Mouse (Mus musculus) kidney, embryonic 14.5 days (tissue): ENCODE data around the gene Plxnb1. TPM values are rescaled to one million over a fixed set of nuclear protein-coding genes. Genes with fewer than 3 reads are reported as not detected.

Source experiments
- ATAC-seq: fragments of 200-750 bp; cut with Nextera tagmentation; 2 replicates; pipeline ENCODE4 v1.8.0; 2017; ENCODE audit warnings: moderate number of reproducible peaks, mild to moderate bottlenecking, moderate TSS enrichment, moderate library complexity; ENCODE audit not compliant: low FRiP score, low TSS enrichment
- H3K27ac ChIP-seq: fragments of 300-500 bp; sonication (generic); 2 replicates; pipeline ENCODE4 v1.5.1; 2014; ENCODE audit warnings: low read depth, mild to moderate bottlenecking, low read length, moderate library complexity, mixed read lengths
- H3K27me3 ChIP-seq: fragments of 300-500 bp; sonication (generic); 2 replicates; pipeline ENCODE4 v1.6.1; 2014; ENCODE audit warnings: mild to moderate bottlenecking, low read length; ENCODE audit not compliant: control insufficient read depth, insufficient read depth
- H3K36me3 ChIP-seq: fragments of 300-500 bp; sonication (generic); 2 replicates; pipeline ENCODE4 v1.6.1; 2014; ENCODE audit warnings: low read length, mixed read lengths; ENCODE audit not compliant: control insufficient read depth, insufficient read depth
- H3K4me1 ChIP-seq: fragments of 300-500 bp; sonication (generic); 2 replicates; pipeline ENCODE4 v1.6.1; 2014; ENCODE audit warnings: low read length, mixed read lengths; ENCODE audit not compliant: control insufficient read depth, insufficient read depth
- H3K4me2 ChIP-seq: fragments of 300-500 bp; sonication (generic); replicated peaks from 2 replicates; pipeline ENCODE4 v1.6.1; 2014; ENCODE audit warnings: low read depth, mild to moderate bottlenecking, low read length
- H3K4me3 ChIP-seq: fragments of 300-500 bp; sonication (generic); 2 replicates; pipeline ENCODE4 v1.5.1; 2014; ENCODE audit warnings: mild to moderate bottlenecking, low read length
- H3K9ac ChIP-seq: fragments of 300-500 bp; sonication (generic); 2 replicates; pipeline ENCODE4 v1.6.1; 2014; ENCODE audit warnings: low read depth, mild to moderate bottlenecking, low read length, moderate library complexity
- H3K9me3 ChIP-seq: fragments of 300-500 bp; sonication (generic); 2 replicates; pipeline ENCODE4 v1.6.1; 2016; ENCODE audit warnings: low read length; ENCODE audit not compliant: control insufficient read depth
- WGBS: fragments of 180-500 bp; shearing (Covaris S2); extraction: QIAGEN DNeasy Blood & Tissue Kit; methylation state at CpG from one replicate; pipeline ENCODE4 v1.1.7; 2014; 5-methylcytosine and 5-hydroxymethylcytosine counted together
- polyA plus RNA-seq: library from polyadenylated mRNA; unstranded; fragments of >200 nt; fragmentation: Nextera tagmentation; extraction: Ambion mirVana; gene quantifications from 2 replicates; pipeline ENCODE4 v1.2.1, GENCODE M21; 2014

Plxnb1 gene
- polyA plus RNA-seq, 1 experiment from 2014 or later, result 17.0 TPM

GRCm38 (mm10) chr9:109059136-109059903 is 35.9 kb upstream of the Plxnb1 start, which contains the start of gene Trex1:
Gene Trex1 (minus strand): TSS chr9:109059734.
- H3K36me3 ChIP-seq, result peaks cover 61% of the 10 kb centered on the region
- no peaks in the 10 kb centered on the region for H3K9me3 ChIP-seq
- H3K27ac ChIP-seq, result peak within 1 kb of the TSS; percentile 90; the same call in 1 of the 2 replicates
- H3K4me2 ChIP-seq, result peak within 1 kb of the TSS; percentile 50
- peak within 1 kb of the TSS; percentile 62 for H3K9ac ChIP-seq
- H3K4me3 ChIP-seq, result peak within 1 kb of the TSS; percentile 36
- peaks cover 14% of the 10 kb centered on the region; the same call in 1 of the 2 replicates for H3K4me1 ChIP-seq
- 16% methylated on average over 15 of the region's 15 CpGs for WGBS
- H3K27me3 ChIP-seq, result no peaks in the 10 kb centered on the region
- ATAC-seq, result peak; percentile 79

GRCm38 (mm10) chr9:109060184-109060897 is 34.8 kb upstream of the Plxnb1 start:
- Histone ChIP-seq H3K27me3 (no peaks in the 10 kb centered on the region), H3K4me1 (peaks cover 8% of the 10 kb centered on the region; the same call in 1 of the 2 replicates), H3K4me2 (no peak overlapping the region), H3K9me3 (no peaks in the 10 kb centered on the region), H3K4me3 (no peak overlapping the region), H3K9ac (no peak overlapping the region), H3K27ac (peak overlapping the region; percentile 90; the same call in 1 of the 2 replicates), H3K36me3 (peaks cover 71% of the 10 kb centered on the region)
- 0 out of 2 replicates have a peak, but pooled peaks have one; percentile 0 for ATAC-seq
- 92% methylated on average over 16 of the region's 16 CpGs for WGBS

GRCm38 (mm10) chr9:109060898-109061295 is 34.3 kb upstream of the Plxnb1 start:
- no peak overlapping the region for H3K4me3 ChIP-seq
- no peak overlapping the region for H3K9ac ChIP-seq
- H3K4me2 ChIP-seq, result no peak overlapping the region
- H3K9me3 ChIP-seq, result no peaks in the 10 kb centered on the region
- no peak overlapping the region for H3K27ac ChIP-seq
- WGBS, result 89% methylated on average over 5 of the region's 5 CpGs
- peaks cover 4% of the 10 kb centered on the region; the same call in 1 of the 2 replicates for H3K4me1 ChIP-seq
- H3K36me3 ChIP-seq, result peaks cover 76% of the 10 kb centered on the region
- ATAC-seq, result no peak
- no peaks in the 10 kb centered on the region for H3K27me3 ChIP-seq

GRCm38 (mm10) chr9:109068095-109068735 is 27.0 kb upstream of the Plxnb1 start:
- no peak for ATAC-seq
- WGBS, result 91% methylated on average over 3 of the region's 3 CpGs

GRCm38 (mm10) chr9:109073661-109074573 is 21.3 kb upstream of the Plxnb1 start, which contains the start of gene Atrip:
Gene Atrip (minus strand): TSS chr9:109074124.
- peak within 1 kb of the TSS; percentile 83 for H3K4me2 ChIP-seq
- WGBS, result under 1% methylated on average over 57 of the region's 57 CpGs
- no peaks in the 10 kb centered on the region for H3K9me3 ChIP-seq
- H3K27ac ChIP-seq, result peak within 1 kb of the TSS; percentile 34; the same call in 1 of the 2 replicates
- H3K36me3 ChIP-seq, result peaks cover 34% of the 10 kb centered on the region
- H3K9ac ChIP-seq, result peak within 1 kb of the TSS; percentile 77
- ATAC-seq, result peak; percentile 98
- H3K27me3 ChIP-seq, result no peaks in the 10 kb centered on the region
- peaks cover 15% of the 10 kb centered on the region for H3K4me1 ChIP-seq
- peak within 1 kb of the TSS; percentile 66 for H3K4me3 ChIP-seq

More at GRCm38 (mm10) chr9:109068095-109068735, 27.0 kb upstream of the Plxnb1 start:
- no peak overlapping the region for H3K4me2 ChIP-seq
- peaks cover 8% of the 10 kb centered on the region for H3K4me1 ChIP-seq
- peaks cover 79% of the 10 kb centered on the region for H3K36me3 ChIP-seq
- H3K4me3 ChIP-seq, result no peak overlapping the region
- H3K9me3 ChIP-seq, result no peaks in the 10 kb centered on the region
- no peak overlapping the region for H3K27ac ChIP-seq
- H3K9ac ChIP-seq, result no peak overlapping the region
- no peaks in the 10 kb centered on the region for H3K27me3 ChIP-seq

- Histone ChIP-seq H3K27me3 (no peaks in the 10 kb centered on the region), H3K9ac (no peak overlapping the region), H3K4me1 (peaks cover 10% of the 10 kb centered on the region), H3K4me3 (no peak overlapping the region; the same call in 1 of the 2 replicates), H3K4me2 (peak overlapping the region; percentile 75; the same call in 1 of the 2 replicates), H3K36me3 (peaks cover 21% of the 10 kb centered on the region), H3K9me3 (no peaks in the 10 kb centered on the region), H3K27ac (no peak overlapping the region)
- 92% methylated on average over 3 of the region's 3 CpGs for WGBS
- no peak for ATAC-seq
Measured at GRCm38 (mm10) chr9:109080516-109080915, 14.7 kb upstream of the Plxnb1 start.

- Histone ChIP-seq H3K4me2 (peak overlapping the region; percentile 75), H3K9me3 (no peaks in the 10 kb centered on the region), H3K27me3 (no peaks in the 10 kb centered on the region), H3K4me3 (peak overlapping the region; percentile 79), H3K36me3 (peaks cover 21% of the 10 kb centered on the region), H3K27ac (peak overlapping the region; percentile 73), H3K9ac (peak overlapping the region; percentile 90), H3K4me1 (peaks cover 10% of the 10 kb centered on the region)
- ATAC-seq, result peak; percentile 47; the same call in 1 of the 2 replicates
- WGBS, result 4% methylated on average over 11 of the region's 11 CpGs
Measured at GRCm38 (mm10) chr9:109081749-109082123, 13.5 kb upstream of the Plxnb1 start.
